Mouse (Mus musculus) C2C12 (cell line): ENCODE measurements around the gene Prkx. TPM values are rescaled to one million over a fixed set of nuclear protein-coding genes. Genes with fewer than 3 reads are reported as not detected.
A peak's percentile ranks its signal among the peaks of the same experiment; 100 is the strongest.

ENCODE experiments used
- H3K27me3 ChIP-seq: one replicate; pipeline ENCODE4 v1.6.1; 2011; ENCODE audit not compliant: control insufficient read depth, insufficient read depth, insufficient read length
- H3K36me3 ChIP-seq: one replicate; pipeline ENCODE4 v1.6.1; 2011; ENCODE audit not compliant: control insufficient read depth, insufficient read depth
- H3K4me3 ChIP-seq: one replicate; pipeline ENCODE4 v1.5.1; 2011; ENCODE audit warnings: mild to moderate bottlenecking, control low read depth; ENCODE audit not compliant: poor library complexity, insufficient read depth, severe bottlenecking
- H3K79me2 ChIP-seq: one replicate; pipeline ENCODE4 v1.6.1; 2011; ENCODE audit not compliant: control insufficient read depth, insufficient read depth
- H3K79me3 ChIP-seq: one replicate; pipeline ENCODE4 v1.6.1; 2011; ENCODE audit warnings: low read depth, control low read depth
- H3ac ChIP-seq: one replicate; pipeline ENCODE3; 2011; ENCODE audit warnings: low read depth; ENCODE audit not compliant: control insufficient read depth, insufficient read length
- CEBPB ChIP-seq: IDR thresholded peaks from one replicate; pipeline ENCODE4 v1.6.1; 2011; ENCODE audit warnings: low read depth, mild to moderate bottlenecking, control low read depth, moderate library complexity
- CTCF ChIP-seq: IDR thresholded peaks from one replicate; pipeline ENCODE4 v1.5.1; 2011; ENCODE audit not compliant: control insufficient read depth, insufficient read depth, insufficient read length
- FOSL1 ChIP-seq: IDR thresholded peaks from one replicate; pipeline ENCODE4 v1.8.0; 2011; ENCODE audit warnings: mild to moderate bottlenecking, low read length; ENCODE audit not compliant: poor library complexity, insufficient read depth, severe bottlenecking
- MAX ChIP-seq: IDR thresholded peaks from one replicate; pipeline ENCODE4 v1.6.1; 2011; ENCODE audit warnings: mild to moderate bottlenecking, control low read depth
- MYOD1 ChIP-seq: IDR thresholded peaks from one replicate; pipeline ENCODE4 v1.6.1; 2011; ENCODE audit warnings: low read depth; ENCODE audit not compliant: control insufficient read depth, insufficient read length
- MYOG ChIP-seq: IDR thresholded peaks from one replicate; pipeline ENCODE4 v1.6.1; 2011; ENCODE audit not compliant: control insufficient read depth, insufficient read length; ENCODE audit errors: extremely low read depth
- USF1 ChIP-seq: IDR thresholded peaks from one replicate; pipeline ENCODE4 v1.6.1; 2011; ENCODE audit warnings: low read depth, mild to moderate bottlenecking, control low read depth, moderate library complexity
- long read RNA-seq, 2 experiments: library from polyadenylated mRNA; unstranded; transcript quantifications; one replicate each; pipeline ENCODE4 v2.0.0; 2019 to 2020
- polyA plus RNA-seq: library from polyadenylated mRNA; unstranded; fragments of >200 nt; fragmentation: generic; extraction: Trizol; gene quantifications from one replicate; pipeline ENCODE4 v1.2.1, GENCODE M21; 2012; ENCODE audit warnings: missing spikeins

Gene Prkx
- 7.0 TPM for polyA plus RNA-seq
- long read RNA-seq, experiment 1, full-length matches to known transcripts: 12 of 16 reads
- long read RNA-seq, experiment 1, partial matches to known transcripts: 1 of 16 reads
- long read RNA-seq, experiment 1, other reads (novel, unspliced or antisense): 3 of 16 reads
- long read RNA-seq, experiment 2, full-length matches to known transcripts: 52 of 68 reads
- long read RNA-seq, experiment 2, partial matches to known transcripts: 3 of 68 reads
- long read RNA-seq, experiment 2, other reads (novel, unspliced or antisense): 13 of 68 reads

GRCm38 (mm10) chrX:77796238-77796835 is at the start of gene Prkx:
Gene Prkx (minus strand): TSS chrX:77796278.
- no peaks in the 10 kb centered on the region for H3K36me3 ChIP-seq

GRCm38 (mm10) chrX:77812031-77812430 is 16.0 kb upstream of the Prkx start:
- H3K79me2 ChIP-seq: no peaks in the 10 kb centered on the region
- H3K36me3 ChIP-seq: no peaks in the 10 kb centered on the region
- no peak overlapping the region for H3K4me3 ChIP-seq
- H3ac ChIP-seq: no peak overlapping the region
- TF ChIP-seq MYOD1 (no peak), FOSL1 (no peak), CEBPB (no peak), MYOG (no peak), USF1 (no peak), MAX (no peak), CTCF (no peak)
- H3K27me3 ChIP-seq: no peaks in the 10 kb centered on the region
- H3K79me3 ChIP-seq: no peaks in the 10 kb centered on the region

More at GRCm38 (mm10) chrX:77796238-77796835, at the start of gene Prkx:
- Histone ChIP-seq H3ac (peak within 1 kb of the TSS; percentile 76), H3K4me3 (peak within 1 kb of the TSS; percentile 41), H3K79me3 (peaks cover 30% of the 10 kb centered on the region), H3K79me2 (peaks cover 41% of the 10 kb centered on the region), H3K27me3 (no peaks in the 10 kb centered on the region)
- no peak for TF ChIP-seq CTCF
- TF ChIP-seq MYOG: no peak
- TF ChIP-seq MAX: no peak
- TF ChIP-seq CEBPB: no peak
- no peak for TF ChIP-seq FOSL1
- TF ChIP-seq MYOD1: no peak
- TF ChIP-seq USF1: no peak

GRCm38 (mm10) chrX:77810608-77811206 is 14.6 kb upstream of the Prkx start:
- H3K79me3 ChIP-seq: no peaks in the 10 kb centered on the region
- H3K27me3 ChIP-seq: no peaks in the 10 kb centered on the region
- H3ac ChIP-seq: peak overlapping the region; percentile 44
- TF ChIP-seq FOSL1: no peak
- no peak for TF ChIP-seq MYOG
- TF ChIP-seq CEBPB: no peak
- no peak for TF ChIP-seq CTCF
- TF ChIP-seq MAX: no peak
- TF ChIP-seq USF1: no peak
- TF ChIP-seq MYOD1: no peak
- no peaks in the 10 kb centered on the region for H3K79me2 ChIP-seq
- H3K4me3 ChIP-seq: peak overlapping the region; percentile 6
- H3K36me3 ChIP-seq: no peaks in the 10 kb centered on the region

- TF ChIP-seq MYOD1 (no peak), CTCF (no peak), MAX (no peak), FOSL1 (no peak), USF1 (no peak), MYOG (no peak), CEBPB (no peak)
- Histone ChIP-seq H3K79me3 (no peaks in the 10 kb centered on the region), H3K36me3 (no peaks in the 10 kb centered on the region), H3K4me3 (no peak overlapping the region), H3K79me2 (no peaks in the 10 kb centered on the region), H3ac (no peak overlapping the region), H3K27me3 (no peaks in the 10 kb centered on the region)
These were observed 12.5 kb upstream of the Prkx start for GRCm38 (mm10) chrX:77808602-77809001.

- no peaks in the 10 kb centered on the region for H3K36me3 ChIP-seq
These were observed 6.2 kb upstream of the Prkx start for GRCm38 (mm10) chrX:77802293-77802692.

GRCm38 (mm10) chrX:77801543-77801942 is 5.5 kb upstream of the Prkx start:
- TF ChIP-seq MYOD1 (no peak), MYOG (no peak), FOSL1 (no peak), CTCF (no peak), MAX (no peak), CEBPB (no peak), USF1 (no peak)
- no peaks in the 10 kb centered on the region for H3K36me3 ChIP-seq
- no peak overlapping the region for H3ac ChIP-seq
- no peaks in the 10 kb centered on the region for H3K79me3 ChIP-seq
- no peaks in the 10 kb centered on the region for H3K27me3 ChIP-seq
- H3K79me2 ChIP-seq: no peaks in the 10 kb centered on the region
- H3K4me3 ChIP-seq: no peak overlapping the region

More at GRCm38 (mm10) chrX:77802293-77802692, 6.2 kb upstream of the Prkx start:
- Histone ChIP-seq H3K79me2 (no peaks in the 10 kb centered on the region), H3K4me3 (no peak overlapping the region), H3ac (no peak overlapping the region), H3K79me3 (no peaks in the 10 kb centered on the region), H3K27me3 (no peaks in the 10 kb centered on the region)
- TF ChIP-seq FOSL1 (no peak), CEBPB (no peak), USF1 (no peak), MAX (no peak), CTCF (no peak), MYOG (no peak), MYOD1 (no peak)
